Mouse (Mus musculus): ENCODE measurements around the gene 1190007I07Rik.
"Not testable (repeated sequence)": the region's sequence is repeated elsewhere in the genome, so short reads cannot be mapped to it uniquely, and the experiment has no call there.

Gene 1190007I07Rik

DNA sequence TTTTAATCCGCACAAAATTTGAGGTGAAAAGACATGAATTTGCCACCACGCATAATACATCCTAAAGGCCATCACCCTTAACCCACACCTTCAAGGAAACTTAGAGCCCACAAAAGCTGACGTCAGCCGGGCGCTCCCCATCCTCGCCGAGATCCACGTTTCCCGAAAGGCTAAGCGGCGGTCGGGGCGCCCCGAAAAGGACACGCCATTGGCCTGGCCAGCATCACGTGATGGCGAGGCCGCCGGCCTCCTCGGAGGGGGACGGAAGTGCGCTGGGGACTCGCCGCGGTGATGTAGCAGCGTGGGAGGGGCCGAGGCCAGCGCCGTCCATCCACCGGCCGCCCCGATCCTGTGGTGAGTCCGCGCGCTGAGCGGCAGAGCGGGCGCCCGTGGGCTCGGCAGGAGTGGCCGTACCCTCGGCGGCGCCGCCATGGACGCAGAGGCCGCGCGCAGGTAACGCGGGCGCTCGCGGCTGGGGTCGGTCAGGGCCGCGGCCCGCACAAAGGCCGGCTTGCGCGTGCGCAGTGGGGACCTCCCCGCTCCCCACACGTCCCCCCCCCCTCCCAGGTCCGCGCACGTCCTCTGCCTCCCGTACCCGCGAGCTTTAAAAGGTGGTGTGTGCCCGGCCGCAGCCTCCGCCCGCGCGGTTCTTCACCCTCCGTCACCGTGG lies 6.7 kb upstream of the 1190007I07Rik start, which contains the start of gene Tdg:
Gene Tdg, plus strand, starts transcription at position 243 of the 670 bp plus-strand sequence.
- peak; percentile 84 for DNase-seq (ENCODE audit: low read depth, low spot score)

- DNase-seq (ENCODE audit: low read depth, low spot score), result no peak
These were observed 6.1 kb upstream of the 1190007I07Rik start for GRCm38 (mm10) chr10:82629111-82629585.

- not testable (repeated sequence) for DNase-seq (ENCODE audit: low read depth, low spot score)
These were observed 515 bp upstream of the 1190007I07Rik start for GRCm38 (mm10) chr10:82623553-82623932.

DNA sequence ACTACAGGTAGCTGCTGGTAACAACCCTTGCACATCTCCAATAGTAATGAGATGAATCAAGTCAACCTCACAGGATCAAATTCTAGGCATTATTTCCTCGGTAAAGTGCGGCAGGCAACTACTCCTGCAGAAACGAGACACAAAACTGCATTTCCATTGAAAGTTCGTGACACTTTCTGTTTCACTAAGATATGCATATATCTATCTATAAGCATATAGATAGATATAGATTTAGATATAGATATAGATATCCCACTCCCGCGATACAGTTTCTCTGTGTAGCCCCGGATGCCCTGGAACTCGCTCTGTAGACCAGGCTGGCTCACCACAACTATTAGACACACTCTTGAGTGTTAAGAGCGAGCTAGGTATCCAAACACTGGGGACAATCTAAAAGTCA lies 793 bp downstream of the 1190007I07Rik start:
- no peak for DNase-seq (ENCODE audit: low read depth, low spot score)

DNA sequence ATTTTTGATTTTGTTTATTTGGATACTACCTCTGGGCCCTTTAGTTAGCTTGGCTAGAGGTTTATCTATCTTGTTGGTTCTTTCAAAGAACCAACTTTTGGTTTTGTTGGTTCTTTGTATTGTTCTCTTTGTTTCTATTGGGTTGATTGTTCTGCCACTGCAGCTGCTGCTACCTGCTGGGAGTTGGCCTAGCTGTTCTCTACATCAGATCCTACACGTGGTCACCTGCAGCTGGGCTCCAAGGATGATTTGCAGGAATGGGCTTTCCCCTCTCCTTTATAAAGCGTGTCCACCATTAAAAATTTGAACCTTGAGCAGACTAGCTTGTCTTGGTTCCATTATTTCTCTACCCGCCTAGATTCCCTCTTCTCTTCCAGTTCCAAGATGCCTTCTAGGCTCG lies 28.6 kb downstream of the 1190007I07Rik start:
- not testable (repeated sequence) for DNase-seq (ENCODE audit: low read depth, low spot score)

DNA sequence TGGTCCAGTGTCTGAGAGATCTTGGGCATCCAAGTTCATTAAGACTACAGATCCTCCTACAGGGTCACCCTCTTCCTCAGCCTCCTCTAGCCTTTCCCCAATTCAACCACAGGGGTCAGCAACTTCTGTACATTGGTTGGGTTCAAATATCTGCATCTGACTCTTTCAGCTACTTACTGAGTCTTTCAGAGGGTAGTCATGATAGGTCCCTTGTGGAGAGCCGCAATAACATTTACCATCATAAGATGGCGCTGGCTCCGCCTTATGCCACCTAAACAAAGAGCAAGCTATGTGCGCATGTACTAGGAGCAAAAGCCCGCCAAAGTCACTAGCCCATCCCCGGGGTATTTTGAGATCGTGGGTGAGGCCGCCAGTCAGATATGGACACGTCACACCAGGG lies 33.4 kb downstream of the 1190007I07Rik start:
- not testable (repeated sequence) for DNase-seq (ENCODE audit: low read depth, low spot score)

DNA sequence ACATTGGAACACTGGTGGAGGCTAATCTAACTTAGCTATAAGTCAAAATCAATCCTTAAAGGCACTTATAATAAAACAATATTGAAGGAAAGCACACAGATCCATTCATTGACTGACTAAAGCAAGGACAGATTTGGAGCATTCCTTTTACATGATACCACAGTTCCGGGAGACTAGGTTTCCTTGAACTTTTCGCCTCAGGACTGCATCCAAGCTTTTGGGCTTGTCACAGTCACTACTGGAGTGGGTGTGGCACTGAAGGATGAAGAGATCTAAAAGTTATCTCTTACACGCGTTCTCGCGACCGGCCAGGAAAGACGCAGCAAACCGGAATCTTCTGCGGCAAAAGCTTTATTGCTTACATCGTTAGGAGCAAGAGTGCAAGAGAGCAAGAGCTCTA lies 51.9 kb downstream of the 1190007I07Rik start:
- DNase-seq (ENCODE audit: low read depth, low spot score), result not testable (repeated sequence)

All from retina, adult 2 months (tissue).